Mouse (Mus musculus): ENCODE results near the gene Col5a2. TPM values are rescaled to one million over a fixed set of nuclear protein-coding genes. Genes with fewer than 3 reads are reported as not detected.
"Not testable (repeated sequence)": the region's sequence is repeated elsewhere in the genome, so short reads cannot be mapped to it uniquely, and the experiment has no call there.

The Col5a2 gene
- 10 to 100 TPM; 15.6 to 16.2 TPM for total RNA-seq (2021)

- intact Hi-C loops (cut with DNase I), result no loop called here
- DNase-seq, result peak; percentile 29
These were observed at the start of gene Col5a2 for GRCm38 (mm10) chr1:45502865-45503332. Col5a2 (minus strand) TSS chr1:45503282.

GRCm38 (mm10) chr1:45550531-45550930 lies 47.4 kb upstream of the Col5a2 start:
- DNase-seq, result no peak
- intact Hi-C loops (cut with DNase I), result no loop called here

GRCm38 (mm10) chr1:45541888-45542287 lies 38.8 kb upstream of the Col5a2 start:
- no peak for DNase-seq
- intact Hi-C loops (cut with DNase I), result no loop called here

- intact Hi-C loops (cut with DNase I), result no loop called here
- DNase-seq, result no peak
These were observed 38.1 kb upstream of the Col5a2 start for GRCm38 (mm10) chr1:45541161-45541560.

- intact Hi-C loops (cut with DNase I), result no loop called here
- DNase-seq, result no peak
These were observed 28.4 kb upstream of the Col5a2 start for GRCm38 (mm10) chr1:45531486-45531885.

GRCm38 (mm10) chr1:45527476-45527875 lies 24.4 kb upstream of the Col5a2 start:
- DNase-seq; intact Hi-C loops (cut with DNase I): not testable (repeated sequence)

GRCm38 (mm10) chr1:45523601-45524000 lies 20.5 kb upstream of the Col5a2 start:
- intact Hi-C loops (cut with DNase I), result no loop called here
- no peak for DNase-seq

GRCm38 (mm10) chr1:45521486-45521885 lies 18.4 kb upstream of the Col5a2 start:
- DNase-seq, result no peak
- intact Hi-C loops (cut with DNase I), result no loop called here

- intact Hi-C loops (cut with DNase I), result no loop called here
- peak; percentile 10 for DNase-seq
These were observed 791 bp downstream of the Col5a2 start for GRCm38 (mm10) chr1:45502241-45502741.

- intact Hi-C loops (cut with DNase I), result no loop called here
- DNase-seq, result no peak
These were observed 1.6 kb downstream of the Col5a2 start for GRCm38 (mm10) chr1:45501437-45501836.

GRCm38 (mm10) chr1:45500456-45500855 lies 2.6 kb downstream of the Col5a2 start:
- DNase-seq, result no peak
- intact Hi-C loops (cut with DNase I), result no loop called here

- intact Hi-C loops (cut with DNase I), result no loop called here
These were observed 8.1 kb downstream of the Col5a2 start for GRCm38 (mm10) chr1:45495025-45495424.

GRCm38 (mm10) chr1:45492130-45492723 lies 10.9 kb downstream of the Col5a2 start:
- no peak for DNase-seq
- intact Hi-C loops (cut with DNase I), result no loop called here

More at GRCm38 (mm10) chr1:45495025-45495424, 8.1 kb downstream of the Col5a2 start:
- DNase-seq, result no peak

GRCm38 (mm10) chr1:45490451-45490850 lies 12.6 kb downstream of the Col5a2 start:
- intact Hi-C loops (cut with DNase I), result no loop called here
- DNase-seq, result no peak

GRCm38 (mm10) chr1:45488291-45488690 lies 14.8 kb downstream of the Col5a2 start:
- DNase-seq, result no peak
- intact Hi-C loops (cut with DNase I), result no loop called here

- intact Hi-C loops (cut with DNase I), result no loop called here
These were observed 20.1 kb downstream of the Col5a2 start for GRCm38 (mm10) chr1:45483001-45483400.

GRCm38 (mm10) chr1:45481876-45482275 lies 21.2 kb downstream of the Col5a2 start:
- no peak for DNase-seq
- intact Hi-C loops (cut with DNase I), result no loop called here

More at GRCm38 (mm10) chr1:45483001-45483400, 20.1 kb downstream of the Col5a2 start:
- no peak for DNase-seq

- no peak for DNase-seq
- intact Hi-C loops (cut with DNase I), result no loop called here
These were observed 24.0 kb downstream of the Col5a2 start for GRCm38 (mm10) chr1:45479087-45479486.

- DNase-seq, result no peak
- intact Hi-C loops (cut with DNase I), result no loop called here
These were observed 30.3 kb downstream of the Col5a2 start for GRCm38 (mm10) chr1:45472751-45473150.

GRCm38 (mm10) chr1:45460767-45461166 lies 42.3 kb downstream of the Col5a2 start:
- intact Hi-C loops (cut with DNase I), result no loop called here
- DNase-seq, result no peak

- intact Hi-C loops (cut with DNase I), result no loop called here
- no peak for DNase-seq
These were observed 47.3 kb downstream of the Col5a2 start for GRCm38 (mm10) chr1:45455763-45456162.

- DNase-seq, result no peak
- intact Hi-C loops (cut with DNase I), result no loop called here
These were observed 54.2 kb downstream of the Col5a2 start for GRCm38 (mm10) chr1:45448856-45449255.

- DNase-seq, result peak; percentile 11
- intact Hi-C loops (cut with DNase I), result loop anchor here (10.0 kb wide), 2 partner anchors 193 to 687 kb away; no protein-coding TSS in a partner anchor
These were observed 71.2 kb downstream of the Col5a2 start for GRCm38 (mm10) chr1:45431922-45432321.

All from left cerebral cortex, postnatal 4 days (tissue).